Mouse (Mus musculus) heart, adult 11 months (tissue): ENCODE data around the gene Mr1.
A peak's percentile ranks its signal among the peaks of the same experiment; 100 is the strongest.

ENCODE experiments used
- DNase-seq: peaks from one replicate; pipeline ENCODE4 v3.0.0; 2022

Mr1 gene

DNA sequence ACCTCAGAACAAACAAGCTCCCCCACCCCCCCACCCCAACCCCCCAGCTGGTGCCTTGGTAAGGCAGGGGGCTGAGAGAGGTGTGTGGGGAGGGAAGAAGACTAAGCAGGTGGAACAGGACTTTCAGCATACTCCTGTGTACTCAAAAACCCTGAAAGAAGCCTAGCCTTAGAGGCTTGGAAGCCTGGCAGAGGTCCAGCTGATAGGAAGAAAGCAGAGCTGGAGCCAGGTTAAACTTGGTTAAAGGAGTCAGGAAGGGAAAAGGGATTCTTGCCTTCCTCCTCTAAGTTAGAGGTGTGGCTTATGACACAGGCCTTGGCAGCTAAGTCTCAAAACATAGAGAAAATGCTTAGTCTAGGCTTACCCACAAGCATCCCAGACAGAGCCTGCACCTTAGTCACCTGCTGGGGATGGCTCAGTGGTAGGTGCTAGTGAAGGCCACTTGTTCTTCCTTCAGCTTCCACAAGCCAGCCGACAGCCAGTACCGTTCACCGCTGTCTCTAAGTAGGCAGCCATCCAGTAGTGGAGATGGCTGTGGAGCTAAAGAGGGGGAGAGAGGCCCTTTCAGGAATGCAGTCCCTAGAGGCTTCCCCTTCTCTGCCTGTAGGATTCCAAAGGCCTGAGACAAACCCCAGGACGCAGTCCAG is 53.3 kb downstream of the Mr1 start:
- peak; percentile 97 for DNase-seq

DNA sequence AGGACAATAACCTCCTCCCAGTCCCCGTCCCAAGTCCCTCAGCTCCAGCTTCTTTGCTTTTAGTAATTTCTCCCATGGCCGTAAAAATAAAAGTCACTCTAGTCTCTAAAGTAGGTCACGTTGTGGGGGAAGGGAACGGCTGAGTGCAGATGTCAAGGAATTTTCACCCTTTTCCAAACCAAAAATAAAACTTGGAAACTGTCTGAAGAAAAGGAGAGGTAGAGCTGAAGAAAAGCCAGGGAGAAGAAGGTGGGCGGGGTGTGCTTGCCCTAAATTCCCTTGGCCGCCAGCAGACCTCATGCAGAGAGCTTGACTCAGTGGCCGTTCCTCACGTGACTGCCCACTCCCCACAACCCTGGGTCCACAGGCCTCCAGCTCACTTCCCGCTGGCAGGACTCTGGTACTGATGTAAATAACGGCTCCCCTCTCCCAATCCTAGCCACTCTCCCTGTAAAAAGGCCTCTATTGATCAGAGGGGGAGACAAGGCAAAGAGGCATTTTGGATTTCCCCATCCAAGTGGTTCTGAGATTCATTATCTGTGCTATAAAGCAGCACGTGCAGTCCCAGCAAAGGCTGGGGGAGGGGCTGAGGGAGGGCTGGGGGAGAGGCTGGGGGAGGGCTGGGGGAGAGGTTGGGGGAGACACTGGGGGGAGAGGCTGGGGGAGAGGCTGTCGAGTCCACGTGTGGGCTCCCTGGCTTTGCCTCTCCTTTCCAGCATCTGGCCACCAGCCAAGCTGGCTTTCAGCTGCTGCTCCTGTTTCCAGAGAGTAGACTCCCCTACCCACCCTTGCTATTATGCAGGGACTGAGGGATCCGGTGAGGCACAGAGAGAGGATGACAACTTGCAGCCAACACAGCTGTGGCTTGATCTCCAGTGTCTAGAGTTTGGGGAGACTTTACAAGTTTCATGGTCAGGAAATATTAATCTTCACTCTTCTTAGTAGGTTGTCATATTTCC is 54.5 kb downstream of the Mr1 start:
- DNase-seq: peak; percentile 95

DNA sequence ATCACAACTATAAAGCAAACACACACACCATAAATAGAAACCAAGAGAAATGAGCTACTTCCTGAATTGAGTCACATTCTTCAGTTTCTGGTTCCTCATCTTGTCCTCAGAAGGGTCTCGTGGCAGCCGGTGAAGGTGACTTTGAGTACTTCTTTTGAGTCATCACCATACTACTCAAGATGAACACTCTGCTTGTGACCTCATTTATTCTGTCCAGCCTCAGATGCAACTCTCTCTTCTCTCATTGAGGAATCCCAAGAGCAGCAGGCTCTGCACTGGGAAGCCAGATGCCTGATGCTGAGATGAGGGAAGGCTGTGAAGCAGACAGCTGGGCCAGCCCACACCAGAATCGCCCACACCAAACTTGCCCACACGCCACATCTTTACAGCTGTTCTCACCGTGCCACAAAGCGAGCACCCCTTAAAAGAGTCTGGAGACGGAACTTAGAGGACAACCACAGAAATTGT is 55.2 kb downstream of the Mr1 start:
- DNase-seq: no peak

DNA sequence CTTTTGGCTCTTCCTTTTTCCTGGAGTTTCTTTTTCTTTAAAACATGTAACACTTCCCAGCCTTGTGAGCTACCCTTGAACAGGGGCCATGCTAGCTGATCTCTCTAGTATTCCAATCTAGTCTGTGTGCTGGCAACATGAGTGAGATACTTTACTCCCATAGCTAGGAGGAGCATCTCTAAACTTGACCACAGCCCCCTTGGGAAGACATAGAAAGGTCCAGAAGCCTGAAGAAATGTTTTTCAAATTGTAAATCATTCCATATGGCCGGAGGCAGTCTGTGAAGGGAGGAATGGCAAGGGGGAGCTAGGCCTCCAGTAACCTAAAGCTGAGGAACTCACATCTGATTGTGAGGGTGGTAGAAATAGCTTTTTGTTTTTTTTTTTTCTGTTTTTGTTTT is 55.9 kb downstream of the Mr1 start:
- DNase-seq: no peak

DNA sequence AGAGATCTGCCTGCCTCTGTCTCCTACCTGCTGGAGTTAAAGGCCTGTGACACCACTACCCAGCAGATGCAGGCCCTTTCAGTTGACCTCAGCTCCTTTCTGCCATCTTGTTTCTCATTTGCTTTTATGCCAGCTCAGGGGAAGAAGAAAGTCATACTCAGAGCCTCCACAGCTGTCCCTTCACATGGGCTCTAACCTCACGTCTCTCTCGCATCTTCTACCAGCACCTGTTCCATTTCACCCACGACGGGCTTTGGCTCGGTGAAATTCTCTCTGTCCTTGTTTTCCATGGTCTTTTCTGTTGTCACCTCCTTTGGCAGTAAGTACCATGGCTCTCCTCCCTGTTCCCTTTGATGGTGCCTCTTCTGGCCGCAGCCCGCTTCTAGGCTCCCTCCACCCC is 56.3 kb downstream of the Mr1 start:
- DNase-seq: no peak

DNA sequence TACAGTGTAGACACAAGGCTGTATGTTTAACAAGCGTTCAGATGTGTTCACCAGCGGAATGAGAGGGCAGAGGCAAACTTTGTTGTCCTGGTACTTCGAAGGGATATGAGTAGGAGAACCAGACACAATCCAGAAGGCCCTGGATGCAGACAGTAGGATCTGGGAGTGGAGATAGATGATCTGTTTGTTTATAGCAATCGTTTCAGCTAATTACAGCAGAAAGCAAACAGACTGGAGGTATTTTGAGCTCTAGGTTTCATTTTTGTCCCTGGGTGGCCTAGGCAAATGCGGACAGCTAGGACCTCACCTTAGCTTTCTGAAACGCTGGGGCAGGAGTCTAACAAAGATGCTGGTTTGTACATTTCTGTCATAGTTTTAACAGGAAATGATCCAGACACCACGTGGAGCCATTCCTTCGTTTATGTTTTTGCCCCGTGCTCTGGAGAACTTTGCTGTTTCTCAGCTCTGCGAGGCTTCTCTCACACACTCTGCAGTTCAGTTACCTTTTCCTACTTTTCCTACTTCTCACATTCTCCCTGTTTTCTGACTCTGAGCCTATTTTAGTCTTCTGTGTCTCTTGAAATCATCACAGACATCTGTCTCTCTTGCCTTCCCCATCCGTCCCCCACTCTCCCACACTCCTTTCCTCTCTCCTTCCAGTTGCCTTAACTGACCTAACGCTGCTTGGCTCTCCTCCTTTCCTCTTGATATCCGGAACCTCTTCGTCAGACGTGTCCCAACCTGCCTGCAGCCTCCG is 57.6 kb downstream of the Mr1 start:
- DNase-seq: no peak

DNA sequence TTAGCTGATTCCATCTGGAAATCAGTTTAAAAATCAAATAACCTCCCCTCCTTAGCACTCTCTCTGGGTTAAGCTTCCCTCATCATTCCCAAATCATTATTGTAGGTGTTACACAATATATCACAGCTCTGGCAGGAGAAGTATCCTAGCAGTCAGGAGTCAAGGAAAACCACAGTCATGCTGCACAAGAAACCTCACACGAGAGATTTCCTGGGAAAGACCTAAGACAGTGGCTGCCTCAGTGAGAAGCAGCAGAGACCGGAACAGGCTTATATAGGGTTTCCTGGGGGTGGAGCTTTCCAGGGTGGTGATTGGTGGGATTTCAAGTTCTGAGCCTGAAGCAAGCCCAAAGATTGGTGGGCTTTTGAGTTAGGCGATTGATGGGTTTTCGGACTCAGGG is 58.6 kb downstream of the Mr1 start:
- DNase-seq: no peak

DNA sequence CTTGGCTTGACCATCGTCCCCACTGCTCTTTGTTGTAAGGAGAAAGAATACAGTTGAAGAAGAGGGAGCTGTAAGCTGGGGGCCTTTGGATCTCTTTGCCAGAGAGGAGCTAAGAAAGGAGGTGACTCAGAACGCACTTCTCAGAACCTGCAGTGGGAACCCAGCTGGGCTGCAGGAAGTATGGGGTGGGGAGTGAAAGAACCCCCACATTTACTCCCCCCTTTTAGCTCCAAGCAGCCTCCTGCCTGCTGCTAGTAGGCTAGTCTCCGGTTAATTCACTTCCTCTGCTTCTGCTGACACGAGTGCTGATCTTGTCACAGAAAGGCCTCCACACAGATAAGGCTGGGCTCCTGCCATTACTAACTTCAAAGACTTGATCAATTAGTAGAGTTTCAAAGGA is 59.7 kb downstream of the Mr1 start:
- peak; percentile 93 for DNase-seq

DNA sequence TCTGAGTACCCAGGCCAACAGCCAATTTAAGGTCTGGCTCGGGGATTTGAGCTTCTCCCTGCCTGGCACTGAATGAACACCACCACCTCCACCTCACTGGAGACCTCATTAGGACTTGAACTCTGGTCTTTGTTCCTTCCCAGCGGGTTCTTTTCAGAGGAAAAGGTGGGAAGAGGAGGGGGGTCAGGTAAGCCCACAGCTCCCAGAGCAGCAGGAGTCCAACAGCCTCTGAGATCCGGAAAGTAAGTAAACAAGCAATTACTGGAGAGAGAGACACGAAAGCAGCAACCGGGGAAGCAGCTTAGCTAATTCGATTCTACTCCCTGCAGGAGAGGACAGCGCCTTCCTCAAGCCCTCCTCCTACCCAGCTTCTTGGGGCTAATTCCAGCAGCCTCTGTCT is 60.2 kb downstream of the Mr1 start:
- no peak for DNase-seq

DNA sequence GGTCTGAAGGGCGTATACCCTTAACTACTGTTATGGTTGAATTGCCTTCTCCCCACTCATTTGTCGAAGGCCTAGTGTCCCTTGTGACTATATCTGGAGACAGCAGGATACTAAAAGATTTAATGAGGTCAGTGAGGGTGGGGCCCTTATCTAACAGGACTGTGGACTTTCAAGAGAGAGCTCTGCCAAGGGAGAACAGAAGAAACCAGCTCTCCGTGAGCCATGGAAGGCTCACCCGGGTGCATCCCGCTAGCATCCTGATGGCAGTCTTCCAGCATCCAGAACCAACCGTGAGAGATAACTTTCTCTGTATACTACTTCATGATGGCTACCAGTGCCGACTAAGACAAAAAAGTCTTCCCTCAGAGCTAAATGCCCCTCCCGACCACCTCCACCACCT is 61.8 kb downstream of the Mr1 start:
- DNase-seq: peak; percentile 94

DNA sequence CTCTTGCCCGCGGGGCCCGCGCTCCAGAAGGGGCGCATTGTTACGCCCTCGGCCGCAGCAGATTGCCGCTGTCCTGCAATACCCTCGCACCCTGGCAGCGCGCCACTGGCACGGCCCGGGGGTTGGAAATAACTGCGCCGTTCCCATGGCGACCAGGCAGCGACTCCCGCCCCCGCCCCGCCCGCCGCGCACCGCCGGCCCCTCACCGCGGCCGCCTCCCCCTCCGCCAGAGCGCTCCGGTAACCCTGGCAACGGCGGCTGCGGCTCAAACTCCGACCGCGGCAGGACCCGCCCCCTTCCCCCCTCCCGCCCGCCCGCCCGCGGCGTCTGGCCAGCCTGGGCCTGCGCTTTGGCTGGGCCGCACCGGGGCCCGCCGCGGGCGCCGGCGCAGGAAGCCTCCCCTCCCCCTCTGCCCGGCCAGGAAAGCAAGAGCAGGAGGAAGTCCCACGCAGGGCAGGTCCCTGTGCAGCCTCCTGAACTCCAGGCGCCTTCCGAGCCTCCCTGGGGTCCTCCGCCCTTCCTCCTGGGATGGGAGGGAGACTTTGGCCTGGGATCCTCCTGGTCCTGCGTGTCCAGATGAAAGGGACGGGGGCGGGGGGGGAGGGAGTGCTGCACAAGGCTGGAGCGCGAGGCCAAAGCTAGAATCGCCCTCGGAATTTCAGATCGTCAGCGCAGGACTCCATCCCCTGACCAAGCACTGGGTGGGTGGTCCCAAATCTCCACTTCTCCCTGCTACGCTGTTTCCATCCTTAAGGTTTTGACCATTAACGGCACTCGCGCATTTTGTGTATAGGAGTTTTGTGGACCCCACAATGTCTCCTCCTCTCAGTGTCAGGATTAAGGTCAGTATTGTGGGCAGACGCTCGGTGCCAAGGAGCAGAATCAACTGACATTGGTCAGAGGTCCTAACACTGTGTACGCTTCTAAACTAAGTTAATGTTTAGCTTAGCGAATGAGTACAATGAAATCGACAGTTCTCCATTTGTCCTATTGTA is 63.0 kb downstream of the Mr1 start:
- peak; percentile 100 for DNase-seq

DNA sequence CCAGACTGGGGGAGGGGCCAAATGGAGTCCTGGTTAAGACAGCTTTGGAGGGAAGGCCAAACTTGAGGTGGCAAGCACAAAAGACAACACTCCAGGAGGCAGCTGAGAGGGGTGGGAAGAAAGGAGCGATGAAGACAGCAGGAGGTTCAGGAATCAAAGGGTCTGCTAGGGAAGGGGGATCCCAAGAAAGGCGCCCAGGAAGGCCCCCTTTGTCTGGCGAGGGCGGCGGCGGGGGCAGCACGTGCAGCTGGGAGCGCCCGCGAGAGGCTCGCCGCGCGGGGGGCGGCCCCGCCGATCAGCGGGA is 63.7 kb downstream of the Mr1 start:
- no peak for DNase-seq

DNA sequence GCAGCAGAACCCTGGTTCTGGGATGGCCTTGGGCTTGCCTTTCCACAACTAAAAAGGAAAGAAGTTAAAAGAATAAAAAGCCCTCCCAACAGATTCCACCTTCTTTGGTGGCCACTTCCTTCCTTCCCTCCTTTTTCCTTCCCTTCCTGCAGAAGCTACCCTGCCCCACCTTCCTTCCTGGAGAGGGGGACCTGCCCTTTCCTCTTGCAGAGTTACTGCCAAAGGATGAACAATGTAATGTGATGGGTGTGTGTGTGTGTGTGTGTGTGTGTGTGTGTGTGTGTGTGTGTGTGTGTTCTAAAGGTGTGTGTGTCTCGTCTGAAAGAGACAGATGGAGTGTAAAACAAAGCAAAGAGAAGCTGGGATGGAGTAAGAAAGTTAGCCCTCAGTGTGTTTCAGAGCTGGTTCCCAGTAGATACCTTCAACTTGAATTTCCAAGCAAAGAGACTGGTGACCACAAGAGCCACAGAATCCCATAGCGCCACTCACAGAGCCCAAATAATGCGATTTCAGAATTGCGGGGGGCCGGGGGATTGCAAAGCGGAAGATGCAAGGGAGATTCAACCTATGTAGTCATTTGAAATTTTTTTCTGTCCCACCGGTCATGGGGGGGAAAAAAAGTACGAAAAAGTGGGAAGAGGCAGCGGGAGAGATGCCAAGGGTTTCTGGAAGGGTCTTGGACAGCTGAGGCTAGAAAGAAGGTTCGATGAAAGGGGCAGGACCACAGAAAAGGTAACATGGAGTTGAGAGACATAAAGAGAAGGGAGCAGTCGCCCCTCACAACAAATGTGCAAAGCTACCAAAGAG is 64.3 kb downstream of the Mr1 start:
- peak; percentile 96 for DNase-seq

DNA sequence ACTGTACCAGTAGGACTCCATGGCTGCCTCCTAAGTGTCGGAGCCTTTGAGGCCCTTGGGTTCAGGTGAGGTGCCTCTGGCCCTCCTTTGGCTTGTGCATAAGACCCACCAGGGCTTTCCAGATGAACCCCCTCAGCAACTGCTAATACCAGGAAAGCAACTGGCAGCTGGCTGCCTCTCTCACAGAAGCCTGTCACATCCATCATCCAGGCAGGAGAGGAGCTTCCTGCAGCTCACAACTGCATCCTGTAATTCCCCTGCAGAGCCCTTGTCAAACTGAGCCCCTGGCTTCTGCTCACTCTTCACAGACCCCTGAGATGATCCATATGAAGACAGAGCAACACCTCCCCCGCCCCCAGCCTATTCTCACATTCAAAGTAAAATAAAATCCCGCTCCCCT is 68.9 kb downstream of the Mr1 start:
- no peak for DNase-seq
